Mouse (Mus musculus) heart, embryonic 12.5 days (tissue): ENCODE measurements at regions not wholly inside any gene's neighbourhood (a gene's known extent, or its start where the extent isn't known, plus 50 kb on each side); places are given as distances from the start of the nearest gene placed in this dataset.
A peak's percentile ranks its signal among the peaks of the same experiment; 100 is the strongest.

ENCODE experiments used
- ATAC-seq: fragments of 200-750 bp; cut with Nextera tagmentation; 2 replicates; pipeline ENCODE4 v1.8.0; 2017; ENCODE audit warnings: moderate TSS enrichment, moderate library complexity; ENCODE audit not compliant: insufficient number of reproducible peaks, low FRiP score
- H3K27ac ChIP-seq: fragments of 300-500 bp; sonication (generic); 2 replicates; pipeline ENCODE4 v1.5.1; 2016; ENCODE audit warnings: mild to moderate bottlenecking, moderate library complexity; ENCODE audit not compliant: poor library complexity, severe bottlenecking
- H3K27me3 ChIP-seq: fragments of 300-500 bp; sonication (generic); replicated peaks from 2 replicates; pipeline ENCODE4 v1.6.1; 2016; ENCODE audit warnings: mild to moderate bottlenecking, moderate library complexity
- H3K36me3 ChIP-seq: fragments of 300-500 bp; sonication (generic); 2 replicates; pipeline ENCODE4 v1.6.1; 2016; ENCODE audit warnings: mild to moderate bottlenecking, moderate library complexity
- H3K4me1 ChIP-seq: fragments of 300-500 bp; sonication (generic); replicated peaks from 2 replicates; pipeline ENCODE4 v1.6.1; 2016; ENCODE audit warnings: mild to moderate bottlenecking
- H3K4me2 ChIP-seq: fragments of 300-500 bp; sonication (generic); 2 replicates; pipeline ENCODE4 v1.6.1; 2016; ENCODE audit warnings: mild to moderate bottlenecking, moderate library complexity
- H3K4me3 ChIP-seq: fragments of 300-500 bp; sonication (generic); 2 replicates; pipeline ENCODE4 v1.5.1; 2016; ENCODE audit warnings: mild to moderate bottlenecking
- H3K9ac ChIP-seq: fragments of 300-500 bp; sonication (generic); 2 replicates; pipeline ENCODE4 v1.6.1; 2016; ENCODE audit warnings: mild to moderate bottlenecking, moderate library complexity
- H3K9me3 ChIP-seq: fragments of 300-500 bp; sonication (generic); replicated peaks from 2 replicates; pipeline ENCODE4 v1.6.1; 2016; ENCODE audit warnings: mild to moderate bottlenecking, moderate library complexity
- WGBS: fragments of 180-500 bp; shearing (Covaris S2); methylation state at CpG from one replicate; pipeline ENCODE4 v1.1.7; 2016; 5-methylcytosine and 5-hydroxymethylcytosine counted together

GRCm38 (mm10) chr19:25922052-25922451 lies 249.8 kb downstream of the Dmrt2 start:
- no peaks in the 10 kb centered on the region for H3K36me3 ChIP-seq
- peaks cover 9% of the 10 kb centered on the region for H3K4me1 ChIP-seq
- H3K9ac ChIP-seq: no peak overlapping the region
- H3K9me3 ChIP-seq: no peaks in the 10 kb centered on the region
- H3K4me2 ChIP-seq: no peak overlapping the region
- H3K4me3 ChIP-seq: no peak overlapping the region
- no peaks in the 10 kb centered on the region for H3K27me3 ChIP-seq
- no peak overlapping the region for H3K27ac ChIP-seq
- no peak for ATAC-seq

- H3K9me3 ChIP-seq: no peaks in the 10 kb centered on the region
- no peaks in the 10 kb centered on the region for H3K36me3 ChIP-seq
- H3K27ac ChIP-seq: no peak overlapping the region
- WGBS: 80% methylated on average over 1 of the region's 1 CpGs
- peaks cover 9% of the 10 kb centered on the region for H3K4me1 ChIP-seq
- H3K4me2 ChIP-seq: no peak overlapping the region
- no peak overlapping the region for H3K9ac ChIP-seq
- H3K27me3 ChIP-seq: no peaks in the 10 kb centered on the region
- ATAC-seq: no peak
- H3K4me3 ChIP-seq: no peak overlapping the region
These were observed 250.6 kb downstream of the Dmrt2 start for GRCm38 (mm10) chr19:25922806-25923205.

- H3K4me2 ChIP-seq: no peak overlapping the region
- no peak overlapping the region for H3K9ac ChIP-seq
- no peaks in the 10 kb centered on the region for H3K36me3 ChIP-seq
- H3K27ac ChIP-seq: no peak overlapping the region
- H3K4me3 ChIP-seq: no peak overlapping the region
- no peaks in the 10 kb centered on the region for H3K9me3 ChIP-seq
- peaks cover 9% of the 10 kb centered on the region for H3K4me1 ChIP-seq
- 73% methylated on average over 10 of the region's 10 CpGs for WGBS
- H3K27me3 ChIP-seq: no peaks in the 10 kb centered on the region
- ATAC-seq: no peak
These were observed 251.6 kb downstream of the Dmrt2 start for GRCm38 (mm10) chr19:25923727-25924384.

GRCm38 (mm10) chr19:25924385-25924769 lies 252.2 kb downstream of the Dmrt2 start:
- Histone ChIP-seq H3K27ac (no peak overlapping the region), H3K9ac (no peak overlapping the region), H3K4me2 (no peak overlapping the region), H3K27me3 (no peaks in the 10 kb centered on the region), H3K4me1 (peaks cover 9% of the 10 kb centered on the region), H3K9me3 (no peaks in the 10 kb centered on the region), H3K4me3 (no peak overlapping the region), H3K36me3 (no peaks in the 10 kb centered on the region)
- ATAC-seq: no peak
- 63% methylated on average over 5 of the region's 5 CpGs for WGBS

- Histone ChIP-seq H3K9ac (no peak overlapping the region), H3K4me1 (0 out of 2 replicates have a peak, but pooled peaks cover 5% of the 10 kb centered on the region), H3K4me2 (no peak overlapping the region), H3K27ac (no peak overlapping the region), H3K9me3 (no peaks in the 10 kb centered on the region), H3K36me3 (no peaks in the 10 kb centered on the region), H3K27me3 (no peaks in the 10 kb centered on the region), H3K4me3 (no peak overlapping the region)
- no peak for ATAC-seq
- 56% methylated on average over 9 of the region's 9 CpGs for WGBS
These were observed 255.0 kb downstream of the Dmrt2 start for GRCm38 (mm10) chr19:25927220-25927619.

- Histone ChIP-seq H3K27ac (no peak overlapping the region), H3K9me3 (no peaks in the 10 kb centered on the region), H3K9ac (no peak overlapping the region), H3K36me3 (no peaks in the 10 kb centered on the region), H3K4me1 (no peaks in the 10 kb centered on the region), H3K27me3 (no peaks in the 10 kb centered on the region), H3K4me2 (no peak overlapping the region), H3K4me3 (no peak overlapping the region)
- ATAC-seq: no peak
- 54% methylated on average over 9 of the region's 9 CpGs for WGBS
These were observed 265.1 kb downstream of the Dmrt2 start for GRCm38 (mm10) chr19:25937343-25937742.

- no peak overlapping the region for H3K4me2 ChIP-seq
- no peak for ATAC-seq
- H3K4me3 ChIP-seq: no peak overlapping the region
- peak overlapping the region; percentile 61 for H3K27ac ChIP-seq
- no peaks in the 10 kb centered on the region for H3K9me3 ChIP-seq
- H3K36me3 ChIP-seq: no peaks in the 10 kb centered on the region
- H3K4me1 ChIP-seq: peaks cover 15% of the 10 kb centered on the region
- 25% methylated on average over 5 of the region's 5 CpGs for WGBS
- no peaks in the 10 kb centered on the region for H3K27me3 ChIP-seq
- no peak overlapping the region for H3K9ac ChIP-seq
These were observed 299.0 kb downstream of the Dmrt2 start for GRCm38 (mm10) chr19:25971210-25971609.

- ATAC-seq: no peak
- Histone ChIP-seq H3K36me3 (no peaks in the 10 kb centered on the region), H3K9me3 (no peaks in the 10 kb centered on the region), H3K4me2 (no peak overlapping the region), H3K27me3 (no peaks in the 10 kb centered on the region), H3K27ac (no peak overlapping the region), H3K4me1 (peaks cover 15% of the 10 kb centered on the region), H3K4me3 (no peak overlapping the region), H3K9ac (no peak overlapping the region)
These were observed 303.0 kb downstream of the Dmrt2 start for GRCm38 (mm10) chr19:25975202-25975601.

GRCm38 (mm10) chr19:25980308-25980707 lies 308.1 kb downstream of the Dmrt2 start:
- no peak for ATAC-seq
- H3K27me3 ChIP-seq: no peaks in the 10 kb centered on the region
- H3K4me3 ChIP-seq: no peak overlapping the region
- H3K4me1 ChIP-seq: no peaks in the 10 kb centered on the region
- H3K9ac ChIP-seq: no peak overlapping the region
- H3K9me3 ChIP-seq: no peaks in the 10 kb centered on the region
- H3K36me3 ChIP-seq: no peaks in the 10 kb centered on the region
- WGBS: 68% methylated on average over 4 of the region's 4 CpGs
- no peak overlapping the region for H3K4me2 ChIP-seq
- H3K27ac ChIP-seq: no peak overlapping the region

- Histone ChIP-seq H3K36me3 (no peaks in the 10 kb centered on the region), H3K9me3 (no peaks in the 10 kb centered on the region), H3K4me2 (no peak overlapping the region), H3K27me3 (no peaks in the 10 kb centered on the region), H3K27ac (no peak overlapping the region), H3K4me3 (no peak overlapping the region), H3K9ac (no peak overlapping the region), H3K4me1 (no peaks in the 10 kb centered on the region)
- WGBS: 47% methylated on average over 8 of the region's 8 CpGs
- no peak for ATAC-seq
These were observed 342.5 kb downstream of the Dmrt2 start for GRCm38 (mm10) chr19:26014620-26015180.

GRCm38 (mm10) chr19:26021141-26021540 lies 348.9 kb downstream of the Dmrt2 start:
- 68% methylated on average over 7 of the region's 7 CpGs for WGBS

GRCm38 (mm10) chr19:26026103-26026502 lies 353.9 kb downstream of the Dmrt2 start:
- Histone ChIP-seq H3K9ac (no peak overlapping the region), H3K36me3 (no peaks in the 10 kb centered on the region), H3K27ac (no peak overlapping the region), H3K27me3 (no peaks in the 10 kb centered on the region), H3K9me3 (no peaks in the 10 kb centered on the region), H3K4me3 (no peak overlapping the region), H3K4me2 (no peak overlapping the region), H3K4me1 (0 out of 2 replicates have a peak, but pooled peaks cover 4% of the 10 kb centered on the region)
- ATAC-seq: no peak
- 80% methylated on average over 3 of the region's 3 CpGs for WGBS

More at GRCm38 (mm10) chr19:26021141-26021540, 348.9 kb downstream of the Dmrt2 start:
- H3K27ac ChIP-seq: no peak overlapping the region
- no peak overlapping the region for H3K4me3 ChIP-seq
- H3K4me2 ChIP-seq: no peak overlapping the region
- H3K9me3 ChIP-seq: no peaks in the 10 kb centered on the region
- no peaks in the 10 kb centered on the region for H3K36me3 ChIP-seq
- H3K9ac ChIP-seq: no peak overlapping the region
- no peak for ATAC-seq
- no peaks in the 10 kb centered on the region for H3K27me3 ChIP-seq
- H3K4me1 ChIP-seq: 0 out of 2 replicates have a peak, but pooled peaks cover 4% of the 10 kb centered on the region
